Mouse (Mus musculus): Measurements from ENCODE around the gene Neurog1. TPM values are rescaled to one million over a fixed set of nuclear protein-coding genes. Genes with fewer than 3 reads are reported as not detected.

Gene Neurog1
- polyA plus RNA-seq, 2 experiments: not detected

- H3K4me3 ChIP-seq (ENCODE audit: insufficient read depth in 1 of 2, low read depth in 2 of 2, low read length in 2 of 2): no peak overlapping the region
- TF ChIP-seq CTCF (IDR thresholded peaks at IDR 0.05; ENCODE audit: low read depth): no peak
- TF ChIP-seq EP300 (IDR thresholded peaks at IDR 0.05; ENCODE audit: low read depth): no peak
- H3K4me1 ChIP-seq (replicated peaks; ENCODE audit: control insufficient read depth in 2 of 2, insufficient read depth in 2 of 2, low read length in 1 of 2): no peaks in the 10 kb centered on the region
- no peak for DNase-seq (ENCODE audit: low read depth in 3 of 3, low spot score in 3 of 3)
- H3K9me3 ChIP-seq (ENCODE audit: control insufficient read depth, low read length): no peaks in the 10 kb centered on the region
- H3K27ac ChIP-seq: no peak overlapping the region
- H3K4me2 ChIP-seq (ENCODE audit: low read depth): no peak overlapping the region
- no peaks in the 10 kb centered on the region for H3K36me3 ChIP-seq (replicated peaks; ENCODE audit: control insufficient read depth, insufficient read depth, low read depth)
- no peak overlapping the region for H3K9ac ChIP-seq (replicated peaks)
- no peaks in the 10 kb centered on the region for H3K27me3 ChIP-seq (ENCODE audit: control insufficient read depth, insufficient read depth, low read length)
- 74% methylated on average over 13 of the region's 13 CpGs for WGBS (ENCODE audit: insufficient replicate concordance)
- no peak for ATAC-seq (ENCODE audit: insufficient read depth)
Observed at GRCm38 (mm10) chr13:56283321-56283720, 31.4 kb upstream of the Neurog1 start.

- Histone ChIP-seq H3K27ac (no peak overlapping the region), H3K9ac (replicated peaks) (no peak overlapping the region), H3K4me1 (replicated peaks; ENCODE audit: control insufficient read depth in 2 of 2, insufficient read depth in 2 of 2, low read length in 1 of 2) (no peaks in the 10 kb centered on the region), H3K9me3 (ENCODE audit: control insufficient read depth, low read length) (no peaks in the 10 kb centered on the region), H3K4me3 (ENCODE audit: insufficient read depth in 1 of 2, low read depth in 2 of 2, low read length in 2 of 2) (no peak overlapping the region), H3K4me2 (ENCODE audit: low read depth) (no peak overlapping the region), H3K27me3 (ENCODE audit: control insufficient read depth, insufficient read depth, low read length) (no peaks in the 10 kb centered on the region), H3K36me3 (replicated peaks; ENCODE audit: control insufficient read depth, insufficient read depth, low read depth) (no peaks in the 10 kb centered on the region)
- 57% methylated on average over 6 of the region's 6 CpGs for WGBS (ENCODE audit: insufficient replicate concordance)
- no peak for ATAC-seq (ENCODE audit: insufficient read depth)
- TF ChIP-seq CTCF (IDR thresholded peaks at IDR 0.05; ENCODE audit: low read depth) (peak; percentile 40; the same call in 1 of the 2 replicates), EP300 (IDR thresholded peaks at IDR 0.05; ENCODE audit: low read depth) (no peak)
- DNase-seq (ENCODE audit: low read depth in 3 of 3, low spot score in 3 of 3): no peak
Observed at GRCm38 (mm10) chr13:56280356-56280755, 28.4 kb upstream of the Neurog1 start.

GRCm38 (mm10) chr13:56279439-56279838 is 27.5 kb upstream of the Neurog1 start:
- Histone ChIP-seq H3K27ac (no peak overlapping the region), H3K9ac (replicated peaks) (no peak overlapping the region), H3K4me3 (ENCODE audit: insufficient read depth in 1 of 2, low read depth in 2 of 2, low read length in 2 of 2) (no peak overlapping the region), H3K4me2 (ENCODE audit: low read depth) (no peak overlapping the region), H3K9me3 (ENCODE audit: control insufficient read depth, low read length) (no peaks in the 10 kb centered on the region), H3K36me3 (replicated peaks; ENCODE audit: control insufficient read depth, insufficient read depth, low read depth) (no peaks in the 10 kb centered on the region), H3K4me1 (replicated peaks; ENCODE audit: control insufficient read depth in 2 of 2, insufficient read depth in 2 of 2, low read length in 1 of 2) (no peaks in the 10 kb centered on the region), H3K27me3 (ENCODE audit: control insufficient read depth, insufficient read depth, low read length) (no peaks in the 10 kb centered on the region)
- ATAC-seq (ENCODE audit: insufficient read depth) (no peak), DNase-seq (ENCODE audit: low read depth in 3 of 3, low spot score in 3 of 3) (peak; percentile 17 to 35 (median 23))
- peak; percentile 91 for TF ChIP-seq CTCF (IDR thresholded peaks at IDR 0.05; ENCODE audit: low read depth)
- TF ChIP-seq EP300 (IDR thresholded peaks at IDR 0.05; ENCODE audit: low read depth): no peak
- WGBS (ENCODE audit: insufficient replicate concordance): 21% methylated on average over 8 of the region's 8 CpGs

GRCm38 (mm10) chr13:56275171-56275570 is 23.2 kb upstream of the Neurog1 start:
- H3K27ac ChIP-seq: no peak overlapping the region
- H3K36me3 ChIP-seq (replicated peaks; ENCODE audit: control insufficient read depth, insufficient read depth, low read depth): no peaks in the 10 kb centered on the region
- no peak overlapping the region for H3K4me2 ChIP-seq (ENCODE audit: low read depth)
- DNase-seq (ENCODE audit: low read depth in 3 of 3, low spot score in 3 of 3): no peak
- no peaks in the 10 kb centered on the region for H3K9me3 ChIP-seq (ENCODE audit: control insufficient read depth, low read length)
- H3K4me1 ChIP-seq (replicated peaks; ENCODE audit: control insufficient read depth in 2 of 2, insufficient read depth in 2 of 2, low read length in 1 of 2): no peaks in the 10 kb centered on the region
- H3K27me3 ChIP-seq (ENCODE audit: control insufficient read depth, insufficient read depth, low read length): no peaks in the 10 kb centered on the region
- no peak for TF ChIP-seq CTCF (IDR thresholded peaks at IDR 0.05; ENCODE audit: low read depth)
- TF ChIP-seq EP300 (IDR thresholded peaks at IDR 0.05; ENCODE audit: low read depth): no peak
- WGBS (ENCODE audit: insufficient replicate concordance): 41% methylated on average over 2 of the region's 2 CpGs
- H3K4me3 ChIP-seq (ENCODE audit: insufficient read depth in 1 of 2, low read depth in 2 of 2, low read length in 2 of 2): no peak overlapping the region
- no peak overlapping the region for H3K9ac ChIP-seq (replicated peaks)
- no peak for ATAC-seq (ENCODE audit: insufficient read depth)

GRCm38 (mm10) chr13:56270124-56270523 is 18.2 kb upstream of the Neurog1 start:
- Histone ChIP-seq H3K4me1 (replicated peaks; ENCODE audit: control insufficient read depth in 2 of 2, insufficient read depth in 2 of 2, low read length in 1 of 2) (no peaks in the 10 kb centered on the region), H3K27me3 (ENCODE audit: control insufficient read depth, insufficient read depth, low read length) (no peaks in the 10 kb centered on the region; the same call in 1 of the 2 replicates), H3K4me3 (ENCODE audit: insufficient read depth in 1 of 2, low read depth in 2 of 2, low read length in 2 of 2) (no peak overlapping the region), H3K36me3 (replicated peaks; ENCODE audit: control insufficient read depth, insufficient read depth, low read depth) (no peaks in the 10 kb centered on the region), H3K4me2 (ENCODE audit: low read depth) (no peak overlapping the region), H3K9me3 (ENCODE audit: control insufficient read depth, low read length) (no peaks in the 10 kb centered on the region), H3K9ac (replicated peaks) (no peak overlapping the region), H3K27ac (no peak overlapping the region)
- ATAC-seq (ENCODE audit: insufficient read depth) (no peak), DNase-seq (ENCODE audit: low read depth in 3 of 3, low spot score in 3 of 3) (no peak)
- TF ChIP-seq EP300 (IDR thresholded peaks at IDR 0.05; ENCODE audit: low read depth) (no peak), CTCF (IDR thresholded peaks at IDR 0.05; ENCODE audit: low read depth) (no peak)
- WGBS (ENCODE audit: insufficient replicate concordance): 62% methylated on average over 13 of the region's 13 CpGs

Measured in liver, embryonic 14.5 days (tissue).